Mouse (Mus musculus): ENCODE measurements around the gene Bnc2. TPM values are rescaled to one million over a fixed set of nuclear protein-coding genes. Genes with fewer than 3 reads are reported as not detected.

Gene Bnc2
- polyA plus RNA-seq, 1 experiment: 0.73 TPM

DNA sequence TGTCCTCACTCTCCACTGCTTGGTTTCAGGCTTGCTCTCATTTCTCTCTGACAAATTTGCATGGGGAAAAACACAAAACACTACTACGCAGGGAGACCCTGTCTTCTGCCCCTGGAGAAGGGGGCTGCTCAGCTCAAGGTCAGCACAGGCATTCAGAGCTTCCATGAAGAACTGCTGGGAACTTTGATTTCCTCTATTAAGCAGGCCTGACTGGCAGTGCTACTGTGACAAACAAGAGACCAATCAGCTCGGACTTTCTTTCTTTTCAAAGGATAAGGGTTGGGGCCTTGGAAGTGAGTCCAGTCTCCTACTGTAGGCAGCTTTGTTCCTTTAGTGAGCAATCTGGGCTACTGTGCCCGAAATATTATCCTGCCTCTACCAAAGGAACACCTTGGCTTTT, 400.9 kb downstream of the Bnc2 start:
- H3K4me1 ChIP-seq (ENCODE audit: control insufficient read depth, insufficient read depth, low read length): no peaks in the 10 kb centered on the region
- no peak overlapping the region for H3K4me3 ChIP-seq (ENCODE audit: insufficient read depth, low read length)
- TF ChIP-seq CTCF (IDR thresholded peaks at IDR 0.05; ENCODE audit: extremely low read depth, insufficient read depth, low read length) (no peak), POLR2A (IDR thresholded peaks at IDR 0.05; ENCODE audit: extremely low read depth, insufficient read depth, low read length) (no peak)
- no peak overlapping the region for H3K27ac ChIP-seq (ENCODE audit: insufficient read depth, low read length)

DNA sequence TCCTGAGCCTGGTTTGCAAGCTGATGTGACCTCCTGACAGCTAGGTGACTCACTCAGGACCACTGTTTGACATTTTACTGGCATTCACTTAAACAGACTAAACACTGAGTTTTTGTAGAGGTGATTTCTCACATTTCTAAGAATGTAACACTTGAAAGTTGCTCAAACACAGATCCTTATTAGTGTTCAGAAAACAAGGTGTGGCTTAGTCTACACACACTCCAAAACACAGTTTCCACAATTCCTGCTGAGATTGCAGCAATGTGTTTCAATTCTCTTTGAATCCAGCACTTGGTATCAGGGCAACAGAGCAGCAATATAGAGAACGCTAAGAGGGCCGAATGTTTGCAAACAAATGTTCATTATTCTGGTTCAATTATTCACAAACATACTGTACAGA, 402.2 kb downstream of the Bnc2 start:
- H3K27ac ChIP-seq (ENCODE audit: insufficient read depth, low read length): no peak overlapping the region
- TF ChIP-seq CTCF (IDR thresholded peaks at IDR 0.05; ENCODE audit: extremely low read depth, insufficient read depth, low read length) (no peak), POLR2A (IDR thresholded peaks at IDR 0.05; ENCODE audit: extremely low read depth, insufficient read depth, low read length) (no peak)
- H3K4me3 ChIP-seq (ENCODE audit: insufficient read depth, low read length): no peak overlapping the region
- H3K4me1 ChIP-seq (ENCODE audit: control insufficient read depth, insufficient read depth, low read length): no peaks in the 10 kb centered on the region

DNA sequence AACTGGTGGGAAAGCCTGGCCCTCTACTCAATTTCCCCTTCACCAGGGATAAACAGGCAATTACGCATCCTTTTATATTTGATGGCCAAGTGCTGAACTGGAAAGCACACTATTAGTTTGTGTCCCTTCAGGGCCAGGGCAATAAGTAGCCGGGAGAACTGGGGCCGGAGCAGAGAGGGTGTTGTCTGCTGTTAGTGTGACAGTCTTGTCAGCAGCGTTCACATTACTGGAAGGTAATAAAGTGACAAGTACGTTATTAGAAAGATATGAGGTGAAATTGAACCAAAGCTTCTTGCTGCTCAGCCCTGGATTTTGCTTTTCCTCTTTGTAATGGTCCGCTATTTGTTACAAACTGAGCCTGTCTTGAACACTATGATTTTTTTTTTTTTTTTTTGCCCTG, 405.2 kb downstream of the Bnc2 start:
- H3K4me3 ChIP-seq (ENCODE audit: insufficient read depth, low read length): no peak overlapping the region
- H3K27ac ChIP-seq (ENCODE audit: insufficient read depth, low read length): no peak overlapping the region
- H3K4me1 ChIP-seq (ENCODE audit: control insufficient read depth, insufficient read depth, low read length): no peaks in the 10 kb centered on the region
- TF ChIP-seq POLR2A (IDR thresholded peaks at IDR 0.05; ENCODE audit: extremely low read depth, insufficient read depth, low read length): no peak
- TF ChIP-seq CTCF (IDR thresholded peaks at IDR 0.05; ENCODE audit: extremely low read depth, insufficient read depth, low read length): no peak

DNA sequence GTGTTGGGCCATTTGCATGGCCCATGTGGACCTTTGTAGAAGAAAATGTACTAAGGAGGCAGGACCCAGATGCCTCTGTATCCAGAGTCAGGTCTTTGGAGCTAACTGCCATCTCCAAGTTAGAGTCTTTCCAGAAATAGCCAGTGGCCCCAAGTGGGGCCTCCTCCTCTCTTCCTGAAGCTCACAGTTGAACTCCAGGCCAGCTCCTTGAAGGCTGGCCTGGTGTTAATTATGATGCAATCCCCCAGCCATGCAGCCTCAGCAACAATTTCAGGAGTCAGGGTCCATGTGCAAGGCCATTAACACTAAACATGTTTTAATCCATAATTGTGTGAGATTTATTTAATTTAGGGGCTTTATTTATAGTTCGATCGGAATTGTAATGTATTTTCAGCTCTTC, 427.7 kb downstream of the Bnc2 start:
- Histone ChIP-seq H3K4me1 (ENCODE audit: control insufficient read depth, insufficient read depth, low read length) (no peaks in the 10 kb centered on the region), H3K27ac (ENCODE audit: insufficient read depth, low read length) (no peak overlapping the region), H3K4me3 (ENCODE audit: insufficient read depth, low read length) (no peak overlapping the region)
- TF ChIP-seq CTCF (IDR thresholded peaks at IDR 0.05; ENCODE audit: extremely low read depth, insufficient read depth, low read length) (no peak), POLR2A (IDR thresholded peaks at IDR 0.05; ENCODE audit: extremely low read depth, insufficient read depth, low read length) (no peak)

DNA sequence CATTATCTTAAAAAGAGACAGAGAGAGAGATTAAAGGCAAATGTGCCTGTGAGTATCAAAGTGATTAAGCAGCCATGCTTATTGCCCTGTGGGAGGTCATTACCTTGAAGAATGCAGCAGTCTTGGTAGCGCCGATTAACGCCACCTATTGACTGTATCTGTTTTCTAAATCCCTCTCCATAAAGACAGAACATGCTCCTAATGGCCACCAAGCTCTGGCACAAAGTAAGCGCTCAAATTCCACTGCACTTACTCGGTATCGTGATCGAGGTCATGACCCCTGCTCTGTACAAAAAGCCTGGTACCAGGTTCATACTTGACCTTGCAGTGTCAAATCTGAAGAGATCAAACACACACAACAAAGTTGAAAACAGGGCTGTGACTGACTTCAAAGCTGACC, 442.7 kb downstream of the Bnc2 start:
- no peak for TF ChIP-seq POLR2A (IDR thresholded peaks at IDR 0.05; ENCODE audit: extremely low read depth, insufficient read depth, low read length)
- no peaks in the 10 kb centered on the region for H3K4me1 ChIP-seq (ENCODE audit: control insufficient read depth, insufficient read depth, low read length)
- no peak overlapping the region for H3K27ac ChIP-seq (ENCODE audit: insufficient read depth, low read length)
- H3K4me3 ChIP-seq (ENCODE audit: insufficient read depth, low read length): no peak overlapping the region

DNA sequence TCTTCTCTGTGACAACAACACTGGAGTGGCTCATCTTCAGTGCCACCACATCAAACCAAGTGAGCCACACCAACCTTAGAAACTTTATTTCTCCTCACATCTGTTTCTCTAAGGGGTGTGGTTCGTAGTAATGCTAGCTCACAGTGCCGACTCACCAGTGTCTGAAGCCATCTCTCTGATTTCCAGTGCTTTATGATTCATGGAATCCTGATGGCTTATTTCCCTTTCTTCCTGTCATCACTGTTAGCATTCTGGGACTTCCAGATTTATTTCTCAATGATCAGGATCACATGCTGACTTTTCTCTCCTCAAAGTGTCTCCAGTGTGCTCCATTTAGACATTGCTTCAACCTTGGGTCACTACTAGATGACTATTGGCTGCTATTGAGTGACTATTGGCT, 443.8 kb downstream of the Bnc2 start:
- H3K27ac ChIP-seq (ENCODE audit: insufficient read depth, low read length): no peak overlapping the region
- TF ChIP-seq CTCF (IDR thresholded peaks at IDR 0.05; ENCODE audit: extremely low read depth, insufficient read depth, low read length) (no peak), POLR2A (IDR thresholded peaks at IDR 0.05; ENCODE audit: extremely low read depth, insufficient read depth, low read length) (no peak)
- no peaks in the 10 kb centered on the region for H3K4me1 ChIP-seq (ENCODE audit: control insufficient read depth, insufficient read depth, low read length)
- no peak overlapping the region for H3K4me3 ChIP-seq (ENCODE audit: insufficient read depth, low read length)

DNA sequence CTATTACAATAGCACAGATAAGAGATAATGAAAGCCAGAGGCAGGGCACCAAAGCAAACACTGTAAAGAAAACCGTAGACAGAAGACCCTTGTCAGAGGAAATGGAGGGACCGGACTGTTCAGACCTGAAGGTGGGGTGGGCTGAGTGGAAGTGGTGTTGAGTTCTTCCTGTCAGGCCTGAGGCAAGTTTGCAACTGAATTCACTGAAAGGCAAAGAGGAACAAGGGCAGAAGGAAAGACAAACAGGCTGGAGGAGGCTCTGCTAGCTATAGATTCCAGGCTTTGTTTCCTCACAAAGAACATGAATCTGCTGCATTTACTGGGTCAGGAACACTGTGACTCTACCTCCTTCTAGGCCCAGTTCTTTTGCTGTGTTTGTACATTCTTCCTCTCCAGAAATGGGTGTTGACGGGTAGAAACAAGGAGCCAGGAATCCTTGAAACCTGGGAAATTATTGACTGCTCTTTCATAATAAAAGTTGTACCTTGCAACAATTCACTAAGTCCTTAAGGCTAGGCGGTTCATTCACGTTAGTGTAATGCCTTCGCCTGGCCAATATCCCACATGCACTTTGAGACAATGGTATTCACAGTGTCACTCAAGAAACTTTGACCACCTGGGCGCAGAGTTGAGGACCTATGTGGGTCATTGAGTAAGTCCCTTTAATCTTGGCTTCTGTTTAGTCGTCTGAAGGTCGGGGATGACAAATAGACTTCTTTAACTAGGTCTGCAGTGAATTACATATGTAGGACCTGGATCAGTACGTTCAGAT, 445.7 kb downstream of the Bnc2 start:
- Histone ChIP-seq H3K4me3 (ENCODE audit: insufficient read depth, low read length) (no peak overlapping the region), H3K4me1 (ENCODE audit: control insufficient read depth, insufficient read depth, low read length) (no peaks in the 10 kb centered on the region), H3K27ac (ENCODE audit: insufficient read depth, low read length) (no peak overlapping the region)
- TF ChIP-seq POLR2A (IDR thresholded peaks at IDR 0.05; ENCODE audit: extremely low read depth, insufficient read depth, low read length) (no peak), CTCF (IDR thresholded peaks at IDR 0.05; ENCODE audit: extremely low read depth, insufficient read depth, low read length) (no peak)

DNA sequence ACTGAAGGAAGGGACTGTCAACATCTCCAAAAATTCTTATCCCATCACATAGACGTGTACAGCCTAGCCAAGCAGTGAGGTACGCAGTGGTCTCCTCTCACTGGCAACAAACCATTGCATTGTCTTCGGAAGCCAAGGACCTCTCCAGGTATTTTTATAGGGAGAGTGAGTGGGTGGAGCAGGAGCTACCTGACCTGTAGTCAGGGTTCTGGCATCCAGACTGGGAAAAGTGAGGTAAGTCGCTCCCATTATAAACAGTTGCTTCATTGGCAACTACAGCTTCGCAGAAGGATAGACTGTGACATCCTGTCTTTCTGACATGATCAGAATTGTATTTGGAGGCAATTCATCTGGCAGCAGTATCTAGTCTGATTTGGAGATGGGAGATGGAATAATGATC, 446.5 kb downstream of the Bnc2 start:
- H3K4me1 ChIP-seq (ENCODE audit: control insufficient read depth, insufficient read depth, low read length): no peaks in the 10 kb centered on the region
- H3K4me3 ChIP-seq (ENCODE audit: insufficient read depth, low read length): no peak overlapping the region
- TF ChIP-seq CTCF (IDR thresholded peaks at IDR 0.05; ENCODE audit: extremely low read depth, insufficient read depth, low read length) (no peak), POLR2A (IDR thresholded peaks at IDR 0.05; ENCODE audit: extremely low read depth, insufficient read depth, low read length) (no peak)
- no peak overlapping the region for H3K27ac ChIP-seq (ENCODE audit: insufficient read depth, low read length)

Other genes starting within 250 kb of the Bnc2 start
- gene Cntln, start 209.0 kb upstream of the Bnc2 start, polyA plus RNA-seq (2012; rRNA removed): 9.5 and 10.1 TPM in 2 replicates